Mouse (Mus musculus): ENCODE measurements around the gene Ror1.

- TF ChIP-seq CTCF (IDR thresholded peaks at IDR 0.05; ENCODE audit: low read depth) (no peak), EP300 (optimal IDR thresholded peaks at IDR 0.05) (no peak)
Measured at GRCm38 (mm10) chr4:100130771-100131475, 35.3 kb downstream of the Ror1 start.

Measured in stomach, postnatal 0 days (tissue).